Mouse (Mus musculus) liver, adult (tissue): ENCODE measurements around the gene Fhit.

Experiments
- GATA4 ChIP-seq: IDR thresholded peaks from 2 replicates; pipeline ENCODE4 v1.6.1; 2014; ENCODE audit warnings: mild to moderate bottlenecking, low read length; ENCODE audit not compliant: insufficient replicate concordance

Gene Fhit

GRCm38 (mm10) chr14:10797595-10797994 lies 364.2 kb downstream of the Fhit start:
- no peak for TF ChIP-seq GATA4

- TF ChIP-seq GATA4 = no peak
Measured at GRCm38 (mm10) chr14:10795498-10796075, 366.2 kb downstream of the Fhit start.

GRCm38 (mm10) chr14:10783929-10784328 lies 377.9 kb downstream of the Fhit start:
- no peak for TF ChIP-seq GATA4

GRCm38 (mm10) chr14:10778721-10779120 lies 383.1 kb downstream of the Fhit start:
- TF ChIP-seq GATA4 = no peak

- TF ChIP-seq GATA4 = no peak
Measured at GRCm38 (mm10) chr14:10738076-10738475, 423.8 kb downstream of the Fhit start.

GRCm38 (mm10) chr14:10722525-10722924 lies 439.3 kb downstream of the Fhit start:
- no peak for TF ChIP-seq GATA4

- TF ChIP-seq GATA4 = no peak
Measured at GRCm38 (mm10) chr14:10712916-10713315, 448.9 kb downstream of the Fhit start.

- no peak for TF ChIP-seq GATA4
Measured at GRCm38 (mm10) chr14:10712522-10712881, 449.3 kb downstream of the Fhit start.

GRCm38 (mm10) chr14:10711841-10712521 lies 449.9 kb downstream of the Fhit start:
- TF ChIP-seq GATA4 = no peak

GRCm38 (mm10) chr14:10710796-10711311 lies 451.0 kb downstream of the Fhit start:
- no peak for TF ChIP-seq GATA4

GRCm38 (mm10) chr14:10701707-10702106 lies 460.1 kb downstream of the Fhit start:
- TF ChIP-seq GATA4 = no peak

- TF ChIP-seq GATA4 = no peak
Measured at GRCm38 (mm10) chr14:10680041-10680440, 481.8 kb downstream of the Fhit start.

GRCm38 (mm10) chr14:10679638-10680037 lies 482.2 kb downstream of the Fhit start:
- no peak for TF ChIP-seq GATA4

GRCm38 (mm10) chr14:10677627-10678026 lies 484.2 kb downstream of the Fhit start:
- no peak for TF ChIP-seq GATA4

- TF ChIP-seq GATA4 = no peak
Measured at GRCm38 (mm10) chr14:10660247-10660646, 501.6 kb downstream of the Fhit start.

- no peak for TF ChIP-seq GATA4
Measured at GRCm38 (mm10) chr14:10659326-10659725, 502.5 kb downstream of the Fhit start.

- TF ChIP-seq GATA4 = no peak
Measured at GRCm38 (mm10) chr14:10658219-10658618, 503.6 kb downstream of the Fhit start.

- TF ChIP-seq GATA4 = no peak
Measured at GRCm38 (mm10) chr14:10657364-10657763, 504.5 kb downstream of the Fhit start.

GRCm38 (mm10) chr14:10655842-10656241 lies 506.0 kb downstream of the Fhit start:
- no peak for TF ChIP-seq GATA4
